Mouse (Mus musculus): ENCODE results near the gene Hmox1. TPM values are rescaled to one million over a fixed set of nuclear protein-coding genes. Genes with fewer than 3 reads are reported as not detected.
A peak's percentile ranks its signal among the peaks of the same experiment; 100 is the strongest.

The Hmox1 gene
- polyA plus RNA-seq, 1 experiment from 2014 or later: 11.3 TPM

DNA sequence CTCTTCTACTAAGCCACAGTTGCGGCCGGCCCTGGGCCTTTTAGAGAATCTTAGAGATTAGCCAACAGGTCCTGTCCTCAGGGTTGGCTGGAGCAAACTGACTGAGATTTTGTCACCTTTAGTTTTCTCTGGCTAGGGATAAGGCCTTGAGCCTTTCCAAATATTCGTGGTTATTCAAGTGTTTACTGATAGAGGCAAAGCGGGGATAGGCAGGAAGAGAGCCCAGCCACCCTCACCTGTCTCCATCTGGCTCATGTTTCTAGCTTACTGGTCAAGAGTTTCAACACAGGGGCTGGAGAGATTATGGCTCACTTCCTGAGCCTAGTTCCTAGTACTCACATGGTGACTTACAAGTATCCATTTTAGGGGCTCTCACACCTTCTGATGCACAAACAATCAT lies 9.5 kb downstream of the Hmox1 start:
- Histone ChIP-seq H3K9me3 (replicated peaks) (no peaks in the 10 kb centered on the region), H3K4me3 (no peak overlapping the region)
- 90% methylated on average over 4 of the region's 4 CpGs for WGBS

DNA sequence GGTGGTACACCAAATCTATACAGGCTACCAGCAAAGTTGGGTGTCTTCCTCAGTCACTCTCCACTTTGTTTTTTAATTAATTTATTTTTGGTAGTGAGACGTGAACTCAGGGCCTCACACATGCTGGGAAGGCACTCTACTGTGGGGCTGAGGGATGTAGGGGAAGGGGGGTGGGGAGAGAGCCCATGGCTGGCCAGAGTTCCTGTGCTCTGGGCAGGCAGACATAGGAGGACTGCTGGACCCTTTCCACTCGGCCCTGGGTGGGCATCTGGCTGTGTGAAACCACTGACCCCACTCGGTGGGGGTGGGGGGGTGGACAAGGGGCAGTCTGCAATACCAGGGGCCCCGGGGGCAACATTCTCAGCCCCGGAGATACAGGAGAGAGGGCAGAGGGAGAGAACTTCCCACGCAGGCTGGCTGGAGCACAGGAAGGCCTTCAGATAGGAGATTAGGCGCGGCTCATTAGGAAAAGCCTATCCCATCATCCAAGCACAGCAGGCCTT lies 10.0 kb downstream of the Hmox1 start:
- Histone ChIP-seq H3K4me2 (no peak overlapping the region), H3K4me3 (no peak overlapping the region), H3K27ac (no peak overlapping the region), H3K9me3 (replicated peaks) (no peaks in the 10 kb centered on the region), H3K4me1 (no peaks in the 10 kb centered on the region), H3K9ac (no peak overlapping the region), H3K36me3 (ENCODE audit: poor library complexity, severe bottlenecking) (no peaks in the 10 kb centered on the region), H3K27me3 (no peaks in the 10 kb centered on the region)
- WGBS: 48% methylated on average over 8 of the region's 8 CpGs
- no peak for ATAC-seq

More for the DNA sequence above, 9.5 kb downstream of the Hmox1 start:
- Histone ChIP-seq H3K36me3 (ENCODE audit: poor library complexity, severe bottlenecking) (no peaks in the 10 kb centered on the region), H3K4me2 (no peak overlapping the region), H3K4me1 (no peaks in the 10 kb centered on the region), H3K27ac (no peak overlapping the region), H3K27me3 (no peaks in the 10 kb centered on the region), H3K9ac (no peak overlapping the region)
- no peak for ATAC-seq

DNA sequence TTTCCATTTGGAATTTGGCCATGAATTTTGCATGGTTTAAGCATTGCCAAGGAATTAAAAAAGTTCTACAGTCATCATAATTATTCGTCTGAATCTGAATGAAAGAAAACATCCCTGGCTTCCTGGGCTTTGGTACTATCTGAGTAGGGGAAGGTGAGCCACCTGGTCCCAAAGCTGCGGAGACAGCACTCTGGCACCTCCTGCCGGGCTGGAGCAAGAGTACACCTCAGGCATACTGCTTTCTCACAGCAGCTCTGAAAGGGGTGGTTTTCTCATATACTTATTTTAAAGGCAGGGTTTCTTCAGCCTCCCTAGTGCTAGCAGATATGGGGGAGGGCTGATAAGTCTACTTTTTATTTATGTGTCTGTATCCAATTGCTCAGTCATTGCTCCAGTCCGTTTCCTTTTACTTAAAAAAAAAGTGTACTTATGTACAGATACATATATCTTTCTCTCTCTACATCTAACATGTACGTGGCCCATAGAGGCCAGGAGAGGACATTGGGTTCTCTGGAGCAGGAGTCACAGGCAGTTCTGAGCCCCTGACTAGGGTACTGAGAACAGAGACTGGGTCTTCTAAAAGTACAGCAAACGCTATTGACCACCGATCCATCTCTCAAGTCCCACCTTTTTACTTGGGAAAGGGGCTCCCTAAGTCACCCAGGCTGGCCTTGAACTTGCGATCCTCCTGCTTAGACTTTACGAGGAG lies 15.3 kb downstream of the Hmox1 start:
- Histone ChIP-seq H3K9me3 (replicated peaks) (no peaks in the 10 kb centered on the region), H3K4me3 (peak overlapping the region; percentile 78), H3K27ac (peak overlapping the region; percentile 79), H3K27me3 (no peaks in the 10 kb centered on the region), H3K9ac (peak overlapping the region; percentile 69), H3K36me3 (ENCODE audit: poor library complexity, severe bottlenecking) (peaks cover 27% of the 10 kb centered on the region), H3K4me2 (peak overlapping the region; percentile 78), H3K4me1 (peaks cover 27% of the 10 kb centered on the region)
- under 1% methylated on average over 9 of the region's 9 CpGs for WGBS
- peak; percentile 82 for ATAC-seq

DNA sequence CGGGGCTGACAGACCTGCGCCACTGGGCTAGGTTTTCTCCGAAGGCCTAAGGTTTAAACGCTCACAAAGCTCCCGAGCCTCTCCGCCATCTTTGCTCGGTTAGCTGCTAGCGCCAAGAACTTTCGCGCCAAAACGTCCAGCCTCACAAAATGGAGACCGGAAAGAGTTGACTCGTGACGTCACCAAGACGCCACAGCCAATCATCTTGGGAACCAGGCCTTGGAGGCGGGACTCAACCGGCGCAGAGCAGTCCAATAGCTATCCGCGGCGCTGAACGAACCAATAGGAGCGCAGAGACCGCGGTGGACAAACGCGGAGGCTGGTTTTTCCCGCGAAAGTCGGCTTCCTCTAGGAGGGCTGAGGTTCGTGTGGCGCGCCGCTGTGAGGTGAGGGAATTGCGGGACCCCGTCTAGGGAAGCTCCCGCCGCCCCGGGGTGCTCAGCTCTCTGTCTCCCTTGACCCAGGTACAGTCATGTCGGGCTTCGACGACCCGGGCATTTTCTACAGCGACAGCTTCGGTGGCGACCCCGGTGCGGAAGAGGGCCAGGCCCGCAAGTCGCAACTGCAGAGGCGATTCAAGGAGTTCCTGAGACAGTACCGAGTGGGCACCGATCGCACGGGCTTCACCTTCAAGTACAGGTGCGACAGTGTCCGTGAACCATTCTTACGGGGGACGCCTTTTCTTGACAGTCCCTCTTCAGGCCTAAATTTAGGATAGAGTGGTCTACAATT lies 16.0 kb downstream of the Hmox1 start, which contains the start of gene Mcm5:
Mcm5 (plus strand) TSS at position 334 of the 732 bp plus-strand sequence.
- H3K4me3 ChIP-seq: peak within 1 kb of the TSS; percentile 78
- no peaks in the 10 kb centered on the region for H3K9me3 ChIP-seq (replicated peaks)
- peaks cover 27% of the 10 kb centered on the region for H3K4me1 ChIP-seq
- H3K27me3 ChIP-seq: no peaks in the 10 kb centered on the region
- H3K27ac ChIP-seq: peak within 1 kb of the TSS; percentile 79
- peak within 1 kb of the TSS; percentile 78 for H3K4me2 ChIP-seq
- H3K9ac ChIP-seq: peak within 1 kb of the TSS; percentile 77
- under 1% methylated on average over 59 of the region's 59 CpGs for WGBS
- H3K36me3 ChIP-seq (ENCODE audit: poor library complexity, severe bottlenecking): peaks cover 34% of the 10 kb centered on the region
- peak; percentile 99 for ATAC-seq

DNA sequence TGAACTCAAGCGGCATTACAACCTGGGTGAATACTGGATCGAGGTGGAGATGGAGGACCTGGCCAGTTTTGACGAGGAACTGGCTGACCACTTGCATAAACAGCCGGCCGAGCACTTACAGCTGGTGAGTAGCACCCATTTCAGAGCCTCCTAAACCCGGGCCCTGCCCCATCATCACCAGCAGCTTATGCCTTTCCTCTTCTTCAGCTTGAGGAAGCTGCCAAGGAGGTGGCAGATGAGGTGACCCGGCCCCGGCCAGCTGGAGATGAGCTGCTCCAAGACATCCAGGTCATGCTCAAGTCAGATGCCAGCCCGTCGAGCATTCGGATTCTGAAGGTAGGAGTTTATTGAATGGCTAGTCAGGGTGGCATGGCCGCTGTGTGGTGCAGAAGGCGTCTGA lies 16.7 kb downstream of the Hmox1 start:
- Histone ChIP-seq H3K27ac (no peak overlapping the region), H3K9ac (peak overlapping the region; percentile 77), H3K9me3 (replicated peaks) (no peaks in the 10 kb centered on the region), H3K36me3 (ENCODE audit: poor library complexity, severe bottlenecking) (peaks cover 41% of the 10 kb centered on the region), H3K4me3 (peak overlapping the region; percentile 78), H3K27me3 (no peaks in the 10 kb centered on the region), H3K4me1 (peaks cover 27% of the 10 kb centered on the region), H3K4me2 (peak overlapping the region; percentile 78)
- no peak for ATAC-seq
- 17% methylated on average over 13 of the region's 13 CpGs for WGBS

DNA sequence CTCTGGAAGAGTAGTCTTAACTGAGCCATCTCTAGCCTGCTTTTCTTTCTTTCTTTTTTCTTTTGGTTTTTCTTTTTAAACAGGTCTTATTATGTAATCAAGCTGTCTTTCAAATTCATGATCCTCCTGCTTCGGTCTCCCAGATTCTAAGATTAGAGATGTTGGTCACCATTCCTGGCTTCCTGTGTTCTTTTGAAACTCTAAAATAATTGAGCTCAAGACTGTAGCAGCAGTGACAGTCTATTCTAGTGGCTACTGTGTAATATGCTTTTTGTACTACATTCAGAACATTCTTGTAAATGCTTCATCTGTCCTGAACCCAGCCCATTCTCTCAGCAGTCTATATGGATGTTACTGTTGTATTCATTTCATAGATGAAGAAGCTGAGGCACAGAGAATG lies 25.1 kb downstream of the Hmox1 start:
- no peak for ATAC-seq
- H3K4me2 ChIP-seq: no peak overlapping the region
- no peaks in the 10 kb centered on the region for H3K4me1 ChIP-seq
- 90% methylated on average over 1 of the region's 1 CpGs for WGBS
- no peak overlapping the region for H3K4me3 ChIP-seq
- no peaks in the 10 kb centered on the region for H3K9me3 ChIP-seq (replicated peaks)
- H3K36me3 ChIP-seq (ENCODE audit: poor library complexity, severe bottlenecking): peaks cover 99% of the 10 kb centered on the region
- no peak overlapping the region for H3K9ac ChIP-seq
- no peaks in the 10 kb centered on the region for H3K27me3 ChIP-seq
- H3K27ac ChIP-seq: no peak overlapping the region

DNA sequence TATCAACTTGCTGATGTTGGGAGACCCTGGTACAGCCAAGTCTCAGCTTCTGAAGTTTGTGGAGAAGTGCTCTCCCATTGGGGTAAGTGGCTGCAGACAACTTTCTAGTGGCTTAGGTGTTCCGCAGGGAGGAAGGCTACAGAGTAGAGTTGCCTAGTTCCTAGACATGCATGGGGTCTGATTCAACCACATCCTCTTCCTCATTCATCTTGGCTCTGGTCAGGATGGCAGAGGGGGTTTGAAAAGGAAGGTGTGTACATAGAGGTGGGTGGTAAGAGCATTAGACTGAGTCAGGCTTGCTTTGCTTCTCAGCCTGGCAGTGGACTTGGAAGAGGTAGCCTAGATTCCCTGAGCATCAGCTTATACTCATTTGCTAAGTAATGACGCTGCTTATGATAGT lies 25.9 kb downstream of the Hmox1 start:
- no peak for ATAC-seq
- H3K27me3 ChIP-seq: no peaks in the 10 kb centered on the region
- no peak overlapping the region for H3K4me2 ChIP-seq
- no peaks in the 10 kb centered on the region for H3K4me1 ChIP-seq
- no peak overlapping the region for H3K9ac ChIP-seq
- peaks cover 99% of the 10 kb centered on the region for H3K36me3 ChIP-seq (ENCODE audit: poor library complexity, severe bottlenecking)
- H3K4me3 ChIP-seq: no peak overlapping the region
- no peaks in the 10 kb centered on the region for H3K9me3 ChIP-seq (replicated peaks)
- 93% methylated on average over 2 of the region's 2 CpGs for WGBS
- H3K27ac ChIP-seq: no peak overlapping the region

DNA sequence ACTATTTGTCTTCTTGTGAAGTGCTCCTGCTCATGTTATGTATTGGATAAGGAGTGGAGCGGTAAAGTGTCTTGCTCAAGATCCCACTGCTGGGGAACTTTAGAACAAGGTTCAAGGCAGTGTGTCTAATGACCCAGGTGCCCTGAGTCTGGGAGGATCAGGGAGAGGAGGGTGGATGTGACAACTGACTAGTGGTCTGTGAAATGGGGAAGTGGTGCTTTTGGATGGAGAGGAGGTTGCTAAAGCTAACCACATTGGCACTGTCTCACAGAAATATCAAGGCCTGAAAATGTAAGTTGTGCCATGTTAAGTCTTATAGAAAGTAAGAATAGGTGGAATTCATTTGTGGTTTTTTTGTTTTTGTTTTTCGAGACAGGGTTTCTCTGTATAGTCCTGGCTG lies 26.3 kb downstream of the Hmox1 start:
- H3K4me2 ChIP-seq: no peak overlapping the region
- no peaks in the 10 kb centered on the region for H3K4me1 ChIP-seq
- H3K27ac ChIP-seq: no peak overlapping the region
- H3K27me3 ChIP-seq: no peaks in the 10 kb centered on the region
- H3K36me3 ChIP-seq (ENCODE audit: poor library complexity, severe bottlenecking): peaks cover 99% of the 10 kb centered on the region
- no peak for ATAC-seq
- no peaks in the 10 kb centered on the region for H3K9me3 ChIP-seq (replicated peaks)
- no peak overlapping the region for H3K4me3 ChIP-seq
- WGBS: 94% methylated on average over 2 of the region's 2 CpGs
- H3K9ac ChIP-seq: no peak overlapping the region

DNA sequence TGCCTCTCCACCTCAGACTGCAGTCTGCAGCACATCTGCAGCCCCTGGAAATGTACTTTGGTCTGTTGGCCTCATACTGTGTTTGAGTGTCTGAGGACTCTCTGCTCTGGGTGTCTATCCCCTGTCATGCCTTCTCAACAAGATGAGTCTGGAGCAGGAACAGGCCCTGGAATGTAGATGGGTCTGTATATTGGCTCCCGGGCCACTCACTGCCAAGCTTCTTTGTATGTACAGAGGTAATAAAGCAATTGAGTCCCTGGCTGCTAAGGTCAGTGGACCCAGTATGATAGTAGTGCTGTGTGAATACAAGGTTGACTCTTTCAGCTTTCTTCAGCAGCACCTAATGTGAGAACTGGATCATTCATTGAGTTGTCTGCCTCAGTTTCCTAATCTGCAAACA lies 34.0 kb downstream of the Hmox1 start:
- H3K4me2 ChIP-seq: no peak overlapping the region
- no peak overlapping the region for H3K4me3 ChIP-seq
- H3K27ac ChIP-seq: no peak overlapping the region
- H3K36me3 ChIP-seq (ENCODE audit: poor library complexity, severe bottlenecking): peaks cover 73% of the 10 kb centered on the region
- no peaks in the 10 kb centered on the region for H3K4me1 ChIP-seq
- WGBS: 93% methylated on average over 1 of the region's 1 CpGs
- no peak overlapping the region for H3K9ac ChIP-seq
- no peaks in the 10 kb centered on the region for H3K9me3 ChIP-seq (replicated peaks)
- no peaks in the 10 kb centered on the region for H3K27me3 ChIP-seq
- no peak for ATAC-seq

DNA sequence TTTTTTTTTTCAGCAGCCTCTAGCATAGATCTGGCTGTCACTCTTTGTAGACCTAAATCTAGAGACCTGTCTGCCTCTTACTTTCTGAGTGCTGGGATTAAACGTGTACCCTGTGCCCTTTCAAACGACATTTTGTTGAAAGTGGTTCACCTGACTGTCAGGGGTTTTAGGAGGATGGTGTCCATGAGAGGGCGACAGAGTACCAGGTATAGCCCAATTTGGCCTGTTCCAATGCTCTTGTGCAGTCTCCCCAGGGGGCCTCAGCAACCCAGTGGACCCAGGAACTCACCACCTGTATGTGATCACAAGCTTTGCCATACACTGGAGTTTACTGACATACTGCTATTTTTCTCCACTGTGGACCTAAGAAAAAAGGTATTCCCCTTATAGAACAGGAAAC lies 39.1 kb downstream of the Hmox1 start:
- WGBS: 15% methylated on average over 3 of the region's 3 CpGs
- ATAC-seq: no peak
- H3K4me1 ChIP-seq: peaks cover 6% of the 10 kb centered on the region; the same call in 1 of the 2 replicates

DNA sequence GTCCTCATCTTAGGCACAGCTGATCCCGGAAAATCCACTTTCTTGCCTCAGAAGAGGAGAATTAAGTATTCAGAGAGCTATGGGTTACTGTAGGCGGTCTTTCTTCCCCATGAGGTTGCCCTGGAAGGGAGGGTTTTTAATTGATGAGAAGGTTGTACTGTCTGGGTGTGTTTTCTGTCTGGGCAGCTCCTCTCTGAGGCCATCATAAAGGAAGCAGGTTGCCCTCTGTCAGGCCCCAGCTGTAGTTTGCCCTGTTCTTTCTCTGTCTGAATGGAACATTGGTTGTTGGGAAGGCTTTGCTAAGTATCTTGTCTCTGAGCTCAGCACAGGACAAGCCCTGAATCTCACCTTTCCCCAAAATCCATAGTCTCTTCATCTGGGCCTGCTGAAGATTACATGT lies 40.0 kb downstream of the Hmox1 start:
- Histone ChIP-seq H3K27me3 (no peaks in the 10 kb centered on the region), H3K27ac (no peak overlapping the region; the same call in 1 of the 2 replicates), H3K4me3 (no peak overlapping the region), H3K36me3 (ENCODE audit: poor library complexity, severe bottlenecking) (peaks cover 17% of the 10 kb centered on the region), H3K4me2 (no peak overlapping the region), H3K9me3 (replicated peaks) (no peaks in the 10 kb centered on the region), H3K4me1 (peaks cover 6% of the 10 kb centered on the region; the same call in 1 of the 2 replicates), H3K9ac (no peak overlapping the region)
- WGBS: 80% methylated on average over 2 of the region's 2 CpGs
- ATAC-seq: no peak

More for the DNA sequence above, 39.1 kb downstream of the Hmox1 start:
- Histone ChIP-seq H3K9me3 (replicated peaks) (no peaks in the 10 kb centered on the region), H3K9ac (no peak overlapping the region), H3K4me3 (no peak overlapping the region), H3K27me3 (no peaks in the 10 kb centered on the region), H3K36me3 (ENCODE audit: poor library complexity, severe bottlenecking) (peaks cover 24% of the 10 kb centered on the region), H3K27ac (no peak overlapping the region), H3K4me2 (no peak overlapping the region)
